Mouse (Mus musculus): ENCODE results near the gene Slc35e2.

DNA sequence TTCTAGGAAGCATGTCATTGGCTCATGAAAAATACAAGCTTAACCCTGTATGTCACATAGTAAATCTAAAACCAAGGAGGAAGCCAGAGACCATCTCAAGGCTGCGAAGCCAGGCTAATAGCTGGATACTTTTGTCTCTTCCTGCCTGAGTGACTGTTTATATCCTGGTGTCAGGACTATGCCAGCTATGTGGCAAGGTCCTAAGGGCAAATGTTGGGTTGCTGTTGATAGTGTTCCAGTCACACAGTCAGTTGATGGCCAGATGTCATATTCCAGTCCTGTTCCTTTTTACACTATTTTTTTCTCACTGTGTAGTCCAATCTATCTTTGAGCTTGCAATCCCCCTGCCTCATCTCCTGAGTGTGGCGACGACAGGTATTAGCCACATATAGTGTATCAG is 12.0 kb downstream of the Slc35e2 start:
- TF ChIP-seq CTCF (IDR thresholded peaks at IDR 0.05) (no peak), EP300 (IDR thresholded peaks at IDR 0.05) (no peak)
